Mouse (Mus musculus): ENCODE measurements around the gene Vmn1r157. TPM values are rescaled to one million over a fixed set of nuclear protein-coding genes. Genes with fewer than 3 reads are reported as not detected.

The Vmn1r157 gene
- not detected for total RNA-seq (2023)

GRCm38 (mm10) chr7:22761397-22761796, at the start of gene Vmn1r157:
Gene Vmn1r157 (plus strand): TSS chr7:22761697.

GRCm38 (mm10) chr7:22719610-22720009, 41.9 kb upstream of the Vmn1r157 start, which contains the start of gene Gm4567:
Gene Gm4567 (minus strand): TSS chr7:22719710.

GRCm38 (mm10) chr7:22790682-22791081, 29.2 kb downstream of the Vmn1r157 start, which contains the start of gene Vmn1r158:
Gene Vmn1r158 (minus strand): TSS chr7:22790782.

Other genes starting within 250 kb of the Vmn1r157 start
- gene Vmn1r152, start 238.7 kb upstream of the Vmn1r157 start, total RNA-seq (2023): not detected
- not detected for gene Gm8677, start 226.8 kb upstream of the Vmn1r157 start, total RNA-seq (2023)
- gene Gm4201, start 196.4 kb upstream of the Vmn1r157 start, total RNA-seq (2023): not detected
- gene Gm4565, start 173.6 kb upstream of the Vmn1r157 start, total RNA-seq (2023): not detected
- gene Vmn1r155, start 103.7 kb upstream of the Vmn1r157 start, total RNA-seq (2023): not detected
- not detected for gene Gm8693, start 69.4 kb upstream of the Vmn1r157 start, total RNA-seq (2023)
- not detected for gene Gm4567, start 42.0 kb upstream of the Vmn1r157 start, total RNA-seq (2023)
- gene Vmn1r158, start 29.1 kb downstream of the Vmn1r157 start, total RNA-seq (2023): not detected
- gene Vmn1r159, start 81.9 kb downstream of the Vmn1r157 start, total RNA-seq (2023): not detected
- gene Vmn1r160, start 109.5 kb downstream of the Vmn1r157 start, total RNA-seq (2023): not detected
- not detected for gene Gm4214, start 223.0 kb downstream of the Vmn1r157 start, total RNA-seq (2023)

Measured in T-cell, adult 66 days (primary cell).